Comparison of ENCODE assay signal across 9 mouse cellular contexts in the genomic region with DNA sequence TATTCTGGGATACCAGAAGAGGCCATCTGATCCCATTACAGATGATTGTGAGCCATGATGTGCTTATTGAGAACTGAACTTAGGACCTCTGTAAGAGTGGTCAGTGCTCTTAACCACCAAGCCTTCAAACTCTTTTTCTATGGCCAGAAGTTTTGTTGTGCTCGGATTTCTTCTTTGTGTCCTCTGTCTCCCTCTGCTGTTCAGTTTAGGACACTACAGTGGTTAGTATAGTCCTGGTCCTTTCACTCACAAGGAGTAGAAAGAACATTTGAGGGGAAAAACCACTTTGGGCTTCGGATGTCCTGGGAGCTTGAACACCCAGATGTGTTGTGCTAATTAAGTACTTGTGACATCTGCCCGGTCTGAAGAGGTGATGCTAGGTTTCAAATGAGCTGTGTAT.
DNase-seq lines count a peak whose midpoint lies in the region; ATAC-seq and TF ChIP-seq lines count a peak whose summit lies in the region.
"Had no signal": no experiment of that assay in that cellular context is flagged by ENCODE, and none has a peak within 500 bp of the region (broad histone marks: within the 10 kb centered on the region; RNA-seq: fewer than 3 reads in every experiment).

No protein-coding gene starts in this region.

- no peaks in the 10 kb centered on the region for H3K4me1 ChIP-seq in hindbrain, postnatal 0 days (ENCODE audit: insufficient read depth, low read length)
- H3K4me1 ChIP-seq in hindbrain, embryonic 12.5 days: no peaks in the 10 kb centered on the region
- no peaks in the 10 kb centered on the region for H3K4me1 ChIP-seq in neural tube, embryonic 15.5 days

- no peak for ATAC-seq in hindbrain, postnatal 0 days
- ATAC-seq in hindbrain, embryonic 12.5 days (ENCODE audit: low FRiP score): no peak
- ATAC-seq in neural tube, embryonic 15.5 days (ENCODE audit: low FRiP score): no peak

- H3K9ac ChIP-seq in hindbrain, postnatal 0 days (replicated peaks; ENCODE audit: low read length): no peak overlapping the region
- H3K9ac ChIP-seq in hindbrain, embryonic 12.5 days: no peak overlapping the region
- no peak overlapping the region for H3K9ac ChIP-seq in neural tube, embryonic 15.5 days (replicated peaks)

- no peaks in the 10 kb centered on the region for H3K27me3 ChIP-seq in hindbrain, postnatal 0 days (ENCODE audit: insufficient read depth, low read length)
- H3K27me3 ChIP-seq in hindbrain, embryonic 12.5 days: no peaks in the 10 kb centered on the region
- no peaks in the 10 kb centered on the region for H3K27me3 ChIP-seq in neural tube, embryonic 15.5 days (replicated peaks)

- no peak overlapping the region for H3K27ac ChIP-seq in hindbrain, postnatal 0 days
- no peak overlapping the region for H3K27ac ChIP-seq in hindbrain, embryonic 12.5 days
- no peak overlapping the region for H3K27ac ChIP-seq in layer of hippocampus, adult 2 months
- H3K27ac ChIP-seq in neural tube, embryonic 15.5 days (replicated peaks): no peak overlapping the region
- H3K27ac ChIP-seq: macrophage had no signal

- H3K36me3 ChIP-seq in hindbrain, postnatal 0 days (ENCODE audit: insufficient read depth, low read length): no peaks in the 10 kb centered on the region
- no peaks in the 10 kb centered on the region for H3K36me3 ChIP-seq in hindbrain, embryonic 12.5 days
- no peaks in the 10 kb centered on the region for H3K36me3 ChIP-seq in neural tube, embryonic 15.5 days

- H3K9me3 ChIP-seq in hindbrain, postnatal 0 days (ENCODE audit: low read length): no peaks in the 10 kb centered on the region
- H3K9me3 ChIP-seq in hindbrain, embryonic 12.5 days (replicated peaks): no peaks in the 10 kb centered on the region
- H3K9me3 ChIP-seq in neural tube, embryonic 15.5 days (replicated peaks): no peaks in the 10 kb centered on the region

- peak; percentile 68 for DNase-seq in hindbrain, postnatal 0 days (ENCODE audit: low spot score)
- DNase-seq in A20 (ENCODE audit: low read depth, low spot score) (peak; percentile 56), R1 (ENCODE audit: low read depth, low spot score) (peak; percentile 53)
- DNase-seq in layer of hippocampus, adult 2 months (ENCODE audit: low spot score in 2 of 2): peak; percentile 33 to 42
- no peak for DNase-seq in gastrocnemius, postnatal 25 days
- no peak for DNase-seq in thymus, postnatal 25 days

- WGBS in hindbrain, postnatal 0 days: 66% methylated on average over 3 of the region's 3 CpGs
- 61% methylated on average over 3 of the region's 3 CpGs for WGBS in hindbrain, embryonic 12.5 days
- WGBS in neural tube, embryonic 15.5 days: 66% methylated on average over 3 of the region's 3 CpGs

- no peak overlapping the region for H3K4me3 ChIP-seq in hindbrain, postnatal 0 days (ENCODE audit: low read length)
- H3K4me3 ChIP-seq in hindbrain, embryonic 12.5 days: no peak overlapping the region
- no peak overlapping the region for H3K4me3 ChIP-seq in layer of hippocampus, adult 2 months
- no peak overlapping the region for H3K4me3 ChIP-seq in neural tube, embryonic 15.5 days (replicated peaks)

- peak; percentile 69 for TF ChIP-seq CTCF in hindbrain, postnatal 0 days (IDR thresholded peaks at IDR 0.05; ENCODE audit: low read depth)
- TF ChIP-seq CTCF in layer of hippocampus, adult 2 months (conservative IDR thresholded peaks at IDR 0.05): peak; percentile 85

- no peak overlapping the region for H3K4me2 ChIP-seq in hindbrain, postnatal 0 days (ENCODE audit: low read depth, low read length)
- no peak overlapping the region for H3K4me2 ChIP-seq in hindbrain, embryonic 12.5 days (replicated peaks)
- no peak overlapping the region for H3K4me2 ChIP-seq in neural tube, embryonic 15.5 days

Comparison
In these comparisons a context has a peak if more than half of its experiments do, and no peak if none do; other contexts are left out.
1. DNase-seq: peak in hindbrain, postnatal 0 days (single experiment), A20 (single experiment), R1 (single experiment) and layer of hippocampus, adult 2 months (2 of 2); none in gastrocnemius, postnatal 25 days (single experiment) and thymus, postnatal 25 days (single experiment).